Mouse (Mus musculus) midbrain, embryonic 14.5 days (tissue): ENCODE measurements around the gene Sox8. TPM values are rescaled to one million over a fixed set of nuclear protein-coding genes. Genes with fewer than 3 reads are reported as not detected.

Source experiments
- ATAC-seq: fragments of 200-750 bp; cut with Nextera tagmentation; 2 replicates; pipeline ENCODE4 v1.8.0; 2017; ENCODE audit warnings: moderate number of reproducible peaks, moderate library complexity; ENCODE audit not compliant: low FRiP score, low TSS enrichment
- DNase-seq: peaks from one replicate; pipeline ENCODE4 v3.0.0-alpha.2; 2015
- H3K27ac ChIP-seq: fragments of 300-500 bp; sonication (generic); replicated peaks from 2 replicates; pipeline ENCODE4 v1.5.1; 2014; ENCODE audit warnings: mild to moderate bottlenecking, low read depth, low read length, moderate library complexity
- H3K27me3 ChIP-seq: fragments of 300-500 bp; sonication (generic); 2 replicates; pipeline ENCODE4 v1.6.1; 2014; ENCODE audit warnings: low read length, control low read depth, mixed read lengths; ENCODE audit not compliant: control insufficient read depth, insufficient read depth
- H3K36me3 ChIP-seq: fragments of 300-500 bp; sonication (generic); 2 replicates; pipeline ENCODE4 v1.6.1; 2014; ENCODE audit warnings: low read length, control low read depth; ENCODE audit not compliant: control insufficient read depth, insufficient read depth
- H3K4me1 ChIP-seq: fragments of 300-500 bp; sonication (generic); 2 replicates; pipeline ENCODE4 v1.6.1; 2014; ENCODE audit warnings: mild to moderate bottlenecking, antibody characterized with exemption, low read length, control low read depth; ENCODE audit not compliant: control insufficient read depth, insufficient read depth
- H3K4me2 ChIP-seq: fragments of 300-500 bp; sonication (generic); 2 replicates; pipeline ENCODE4 v1.6.1; 2014; ENCODE audit warnings: mild to moderate bottlenecking, low read length, moderate library complexity
- H3K4me3 ChIP-seq: fragments of 300-500 bp; sonication (generic); replicated peaks from 2 replicates; pipeline ENCODE4 v1.5.1; 2014; ENCODE audit warnings: low read depth, low read length
- H3K9ac ChIP-seq: fragments of 300-500 bp; sonication (generic); replicated peaks from 2 replicates; pipeline ENCODE4 v1.6.1; 2014; ENCODE audit warnings: mild to moderate bottlenecking, low read length, moderate library complexity
- H3K9me3 ChIP-seq: fragments of 300-500 bp; sonication (generic); 2 replicates; pipeline ENCODE4 v1.6.1; 2016; ENCODE audit warnings: low read length, control low read depth, mixed read lengths; ENCODE audit not compliant: control insufficient read depth
- WGBS: fragments of 180-500 bp; shearing (Covaris S2); extraction: QIAGEN DNeasy Blood & Tissue Kit; methylation state at CpG from one replicate; pipeline ENCODE4 v1.1.7; 2014; 5-methylcytosine and 5-hydroxymethylcytosine counted together
- polyA plus RNA-seq: library from polyadenylated mRNA; unstranded; fragments of >200 nt; fragmentation: Nextera tagmentation; extraction: Ambion mirVana; gene quantifications from 2 replicates; pipeline ENCODE4 v1.2.1, GENCODE M21; 2014

The Sox8 gene
- polyA plus RNA-seq, result 8.0 and 13.5 TPM in 2 replicates

DNA sequence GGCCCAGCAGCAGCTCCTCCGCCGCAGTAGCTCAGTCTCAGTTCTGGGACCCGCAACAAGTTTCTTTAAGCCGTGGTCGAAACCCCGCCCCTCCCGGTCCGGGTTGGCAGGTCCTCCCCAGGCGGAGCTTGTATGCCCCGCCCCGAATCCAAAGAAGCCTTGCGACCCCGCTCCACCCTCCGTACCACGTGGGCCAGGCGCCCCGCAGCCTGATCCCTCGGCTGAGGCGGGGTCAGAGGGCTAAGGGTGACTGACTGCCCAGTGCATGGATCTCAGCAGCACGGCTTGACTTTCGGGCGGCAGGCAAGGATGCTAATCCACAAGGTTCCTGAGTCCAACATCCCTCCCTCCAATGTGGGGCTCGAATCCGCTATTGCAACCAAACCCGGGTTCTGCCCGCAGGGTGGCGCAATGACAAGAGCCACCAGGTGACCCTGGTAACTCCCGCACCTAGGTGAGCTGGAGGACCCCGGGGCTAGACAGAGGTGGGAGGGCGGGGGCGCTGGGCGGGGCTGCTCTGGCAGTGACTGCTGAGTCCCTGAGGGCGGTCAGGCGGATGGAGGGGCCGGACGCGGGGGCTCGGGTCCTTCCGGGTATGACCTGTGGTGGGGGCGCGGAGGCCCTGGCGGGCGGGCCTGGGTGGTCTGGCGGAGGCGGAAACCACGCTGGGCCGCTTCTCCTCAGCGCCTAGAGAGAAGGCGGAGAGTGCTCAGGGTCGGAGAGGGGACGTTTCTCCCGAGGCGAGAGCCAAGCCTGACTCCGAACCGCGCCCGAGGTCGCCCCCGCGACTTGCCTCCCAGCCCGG lies at the start of gene Sox8:
Gene Sox8 (minus strand): TSS at position 39 of the 805 bp plus-strand sequence.
- peak within 1 kb of the TSS; percentile 87 for H3K4me2 ChIP-seq
- H3K27me3 ChIP-seq, result peaks cover 40% of the 10 kb centered on the region
- WGBS, result under 1% methylated on average over 61 of the region's 61 CpGs
- no peaks in the 10 kb centered on the region for H3K36me3 ChIP-seq
- no peaks in the 10 kb centered on the region for H3K9me3 ChIP-seq
- DNase-seq, result peak; percentile 85
- H3K4me3 ChIP-seq, result peak within 1 kb of the TSS; percentile 42
- peaks cover 24% of the 10 kb centered on the region for H3K4me1 ChIP-seq
- H3K27ac ChIP-seq, result no peak within 1 kb of the TSS
- ATAC-seq, result peak; percentile 67
- peak within 1 kb of the TSS; percentile 49 for H3K9ac ChIP-seq

DNA sequence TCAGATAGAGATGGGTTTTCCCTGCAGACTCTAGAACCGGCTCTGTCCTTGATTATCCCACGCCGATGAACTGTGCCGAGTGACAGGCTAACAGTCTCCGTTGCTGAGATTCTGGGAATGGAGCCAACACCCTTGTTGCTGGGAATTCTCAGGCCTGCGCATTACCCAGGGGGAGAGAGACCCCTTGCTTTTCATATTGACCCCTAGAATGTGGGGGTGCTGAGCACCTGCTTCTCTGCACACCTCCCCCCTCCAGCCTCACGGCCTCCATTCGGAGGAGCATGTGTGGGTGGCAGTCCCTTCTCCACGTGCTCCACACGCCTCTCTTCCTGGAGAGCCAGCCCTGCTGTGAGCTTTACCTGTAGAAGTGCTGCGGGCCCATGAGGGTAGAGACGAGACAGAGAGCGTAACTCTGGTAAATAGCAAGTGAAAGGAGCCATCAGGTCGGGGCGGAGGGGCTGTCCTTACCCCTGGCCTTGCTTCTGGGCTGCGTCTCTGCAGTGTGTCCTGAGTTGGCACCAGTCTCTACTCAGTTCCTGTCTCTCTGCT lies 48.1 kb upstream of the Sox8 start:
- peak; percentile 86 for DNase-seq
- no peak overlapping the region for H3K9ac ChIP-seq
- 49% methylated on average over 16 of the region's 16 CpGs for WGBS

DNA sequence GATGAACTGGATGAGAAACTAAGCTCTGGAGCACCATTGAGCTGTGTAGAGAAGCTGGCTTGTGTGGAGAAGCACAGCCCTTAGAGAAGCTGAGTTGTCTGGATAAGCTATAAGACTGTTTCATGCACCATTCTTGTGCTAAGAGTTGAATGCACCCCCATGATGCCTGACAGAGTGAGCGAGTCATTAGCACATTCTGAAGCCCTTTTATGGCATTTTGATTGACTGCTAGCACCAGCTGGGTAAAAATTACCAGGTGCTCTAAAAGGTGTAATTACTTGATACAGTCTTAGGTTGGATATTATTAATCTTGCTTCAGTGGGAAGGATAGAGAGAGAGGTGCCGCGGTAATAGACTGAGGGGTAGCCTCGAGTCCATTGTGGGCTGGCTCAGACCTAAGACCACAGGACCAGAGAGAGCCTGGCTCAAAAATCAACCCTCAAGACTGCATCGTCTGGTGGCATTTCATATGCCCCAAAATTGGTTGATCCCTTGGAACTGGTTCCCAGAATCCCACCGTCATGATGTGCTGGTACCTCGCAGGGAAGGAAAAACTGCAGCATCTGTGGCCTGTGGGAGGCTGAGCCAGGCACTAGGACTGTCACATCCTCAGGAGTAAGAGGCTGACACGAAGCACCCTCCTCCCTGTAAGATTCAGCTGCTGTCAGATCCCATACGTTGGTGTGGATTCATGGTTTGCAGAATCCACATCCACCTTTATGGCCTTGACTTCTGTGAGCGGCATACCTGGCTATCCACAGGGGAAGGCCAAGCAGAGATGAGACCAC lies 44.4 kb upstream of the Sox8 start:
- peaks cover 8% of the 10 kb centered on the region; the same call in 1 of the 2 replicates for H3K36me3 ChIP-seq
- H3K4me2 ChIP-seq, result no peak overlapping the region
- no peak for ATAC-seq
- no peaks in the 10 kb centered on the region for H3K9me3 ChIP-seq
- no peak overlapping the region for H3K4me3 ChIP-seq
- no peak overlapping the region for H3K9ac ChIP-seq
- no peaks in the 10 kb centered on the region for H3K27me3 ChIP-seq
- no peak for DNase-seq
- H3K27ac ChIP-seq, result no peak overlapping the region
- peaks cover 8% of the 10 kb centered on the region for H3K4me1 ChIP-seq
- WGBS, result 95% methylated on average over 10 of the region's 10 CpGs

More for the DNA sequence above, 48.1 kb upstream of the Sox8 start:
- H3K4me3 ChIP-seq, result no peak overlapping the region
- H3K27ac ChIP-seq, result peak overlapping the region; percentile 63
- H3K27me3 ChIP-seq, result no peaks in the 10 kb centered on the region
- 0 out of 2 replicates have a peak, but pooled peaks cover 3% of the 10 kb centered on the region for H3K36me3 ChIP-seq
- H3K4me1 ChIP-seq, result peaks cover 5% of the 10 kb centered on the region
- peak overlapping the region; percentile 4; the same call in 1 of the 2 replicates for H3K4me2 ChIP-seq
- H3K9me3 ChIP-seq, result no peaks in the 10 kb centered on the region
- peak; percentile 31; the same call in 1 of the 2 replicates for ATAC-seq

DNA sequence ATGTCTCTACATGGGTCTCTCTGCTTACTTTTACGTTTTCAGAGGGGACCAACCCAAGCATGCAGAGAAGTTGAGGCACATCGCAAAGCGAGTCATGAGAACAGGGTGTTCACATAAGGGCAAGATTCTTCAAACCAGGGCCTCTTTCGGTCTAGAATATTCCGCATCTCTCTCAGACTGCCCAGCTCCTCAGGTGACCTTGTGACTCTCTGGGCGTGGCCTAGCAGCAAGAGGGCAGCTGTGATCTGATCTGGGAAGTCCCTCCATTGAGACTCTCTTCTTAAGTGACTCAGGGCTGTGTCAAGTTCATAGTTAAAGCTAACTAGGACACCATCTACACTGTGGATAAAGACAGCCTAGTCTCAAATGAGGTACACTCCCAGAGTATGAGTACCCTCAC lies 42.8 kb upstream of the Sox8 start:
- H3K9me3 ChIP-seq, result no peaks in the 10 kb centered on the region
- H3K27me3 ChIP-seq, result no peaks in the 10 kb centered on the region
- DNase-seq, result no peak
- ATAC-seq, result no peak
- WGBS, result 94% methylated on average over 6 of the region's 6 CpGs
- no peak overlapping the region for H3K27ac ChIP-seq
- no peak overlapping the region for H3K4me3 ChIP-seq
- no peak overlapping the region for H3K9ac ChIP-seq
- peaks cover 18% of the 10 kb centered on the region for H3K4me1 ChIP-seq
- peaks cover 9% of the 10 kb centered on the region; the same call in 1 of the 2 replicates for H3K36me3 ChIP-seq
- no peak overlapping the region for H3K4me2 ChIP-seq

DNA sequence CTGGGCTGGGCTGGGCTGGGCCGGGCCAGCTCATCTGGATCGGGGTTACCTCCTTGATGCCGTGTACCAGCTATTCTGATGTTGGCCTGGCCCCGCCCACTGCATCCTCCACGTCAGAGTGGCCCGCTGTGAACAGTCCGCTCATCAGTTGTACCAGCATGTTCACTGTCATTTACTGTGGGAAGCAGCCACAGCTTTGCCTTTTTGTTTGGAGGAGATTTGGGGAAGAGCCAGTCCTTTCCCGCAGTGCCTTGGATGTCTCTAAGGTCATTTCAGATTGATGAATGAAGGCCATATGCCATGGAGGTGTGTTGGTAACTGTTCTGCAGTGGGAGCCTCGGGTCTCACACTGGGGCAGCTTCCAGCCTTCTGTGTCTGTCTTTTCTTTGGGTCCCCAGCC lies 42.1 kb upstream of the Sox8 start:
- no peak overlapping the region for H3K27ac ChIP-seq
- H3K4me1 ChIP-seq, result peaks cover 19% of the 10 kb centered on the region
- no peaks in the 10 kb centered on the region for H3K27me3 ChIP-seq
- WGBS, result 85% methylated on average over 9 of the region's 9 CpGs
- no peak overlapping the region for H3K4me3 ChIP-seq
- no peak overlapping the region for H3K4me2 ChIP-seq
- H3K9ac ChIP-seq, result no peak overlapping the region
- DNase-seq (no peak), ATAC-seq (no peak)
- H3K9me3 ChIP-seq, result no peaks in the 10 kb centered on the region
- peaks cover 13% of the 10 kb centered on the region; the same call in 1 of the 2 replicates for H3K36me3 ChIP-seq

DNA sequence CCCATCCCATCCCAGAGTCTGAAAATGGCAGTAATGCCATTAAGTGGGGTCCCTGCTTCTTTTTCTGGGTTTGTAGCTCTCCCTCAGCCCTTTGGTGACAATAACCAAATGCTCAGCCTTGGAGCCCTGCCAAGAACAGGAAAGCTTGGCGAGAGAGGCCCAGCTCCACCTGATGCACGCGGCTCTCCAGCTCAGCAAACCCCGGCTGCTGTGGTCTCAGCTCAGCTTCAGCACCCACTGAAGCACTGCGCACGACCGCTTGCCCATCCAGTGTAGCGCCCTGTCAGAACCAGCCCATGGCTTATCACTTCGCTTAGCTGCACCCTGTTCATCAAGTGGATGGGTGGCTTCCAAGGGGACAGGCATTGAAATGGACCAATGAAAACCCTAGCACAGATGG lies 39.7 kb upstream of the Sox8 start:
- no peaks in the 10 kb centered on the region for H3K27me3 ChIP-seq
- DNase-seq (peak; percentile 81), ATAC-seq (0 out of 2 replicates have a peak, but pooled peaks have one; percentile 27)
- H3K36me3 ChIP-seq, result peaks cover 12% of the 10 kb centered on the region; the same call in 1 of the 2 replicates
- no peaks in the 10 kb centered on the region for H3K9me3 ChIP-seq
- H3K9ac ChIP-seq, result no peak overlapping the region
- H3K27ac ChIP-seq, result peak overlapping the region; percentile 37; the same call in 1 of the 2 replicates
- 62% methylated on average over 9 of the region's 9 CpGs for WGBS
- H3K4me2 ChIP-seq, result no peak overlapping the region
- no peak overlapping the region for H3K4me3 ChIP-seq
- H3K4me1 ChIP-seq, result peaks cover 19% of the 10 kb centered on the region

DNA sequence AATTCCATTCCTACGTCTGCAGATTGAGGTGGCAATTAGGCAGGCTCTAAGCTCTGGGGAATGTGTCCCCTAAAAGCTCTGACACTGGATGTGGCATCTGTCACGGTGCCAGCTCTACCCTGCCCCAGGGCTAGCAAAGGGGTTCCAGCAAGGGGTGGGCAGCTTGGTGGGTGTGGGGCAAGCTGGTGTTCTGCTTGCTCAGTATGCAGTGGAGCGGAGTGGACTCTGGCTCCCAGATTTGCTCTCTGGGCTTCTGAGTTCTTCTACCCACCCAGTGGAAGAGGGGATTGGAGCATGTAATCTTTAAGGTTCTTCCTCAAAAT lies 39.0 kb upstream of the Sox8 start:
- Histone ChIP-seq H3K4me3 (no peak overlapping the region), H3K9ac (no peak overlapping the region), H3K4me1 (peaks cover 19% of the 10 kb centered on the region), H3K27me3 (no peaks in the 10 kb centered on the region), H3K27ac (peak overlapping the region; percentile 37; the same call in 1 of the 2 replicates), H3K4me2 (no peak overlapping the region), H3K36me3 (peaks cover 10% of the 10 kb centered on the region; the same call in 1 of the 2 replicates), H3K9me3 (no peaks in the 10 kb centered on the region)
- DNase-seq (peak; percentile 45), ATAC-seq (peak; percentile 34; the same call in 1 of the 2 replicates)
- 37% methylated on average over 3 of the region's 3 CpGs for WGBS

DNA sequence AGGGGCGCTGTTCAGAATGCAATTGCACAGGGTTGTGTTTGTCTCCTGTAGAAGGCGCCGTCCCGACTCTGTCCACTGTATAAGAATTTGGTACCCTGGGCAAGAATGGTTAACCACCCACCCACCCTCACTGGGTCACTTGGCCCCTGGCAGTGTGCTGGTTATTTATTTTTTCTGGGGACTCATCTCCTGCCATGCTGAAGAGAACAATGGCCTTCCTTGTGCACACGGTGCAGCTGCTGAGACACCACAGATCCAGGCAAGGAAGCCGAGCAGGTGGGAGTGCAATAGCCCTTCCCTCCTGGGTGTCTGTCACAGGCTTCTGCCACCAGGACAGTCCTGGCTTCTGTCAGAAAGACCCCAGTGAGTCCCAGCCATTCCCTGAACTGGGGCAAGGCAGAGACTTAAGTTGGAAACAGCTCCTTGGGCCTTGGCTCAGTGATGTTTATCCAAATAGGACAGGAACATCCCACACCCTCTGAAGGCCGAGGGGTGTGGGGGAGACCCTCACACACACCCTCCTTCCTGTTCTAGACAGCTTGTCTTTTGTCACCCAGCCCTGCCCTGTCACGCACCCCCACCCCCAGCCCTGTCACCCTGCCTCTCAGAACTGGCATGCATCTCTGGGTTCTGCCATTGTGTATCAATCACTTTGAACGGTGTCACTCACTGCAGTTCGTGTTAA lies 38.5 kb upstream of the Sox8 start:
- DNase-seq, result peak; percentile 35
- H3K9me3 ChIP-seq, result no peaks in the 10 kb centered on the region
- 0 out of 2 replicates have a peak overlapping the region, but pooled peaks have one; percentile 17 for H3K9ac ChIP-seq
- peaks cover 19% of the 10 kb centered on the region for H3K4me1 ChIP-seq
- no peak overlapping the region for H3K4me3 ChIP-seq
- H3K4me2 ChIP-seq, result no peak overlapping the region
- H3K36me3 ChIP-seq, result peaks cover 10% of the 10 kb centered on the region; the same call in 1 of the 2 replicates
- ATAC-seq, result peak; percentile 31; the same call in 1 of the 2 replicates
- H3K27me3 ChIP-seq, result no peaks in the 10 kb centered on the region
- 56% methylated on average over 10 of the region's 10 CpGs for WGBS
- H3K27ac ChIP-seq, result peak overlapping the region; percentile 49; the same call in 1 of the 2 replicates
